Mouse (Mus musculus) C2C12 (cell line): Measurements from ENCODE around the gene Chaf1b.

Experiments
- CEBPB ChIP-seq: IDR thresholded peaks from one replicate; pipeline ENCODE4 v1.6.1; 2011; ENCODE audit warnings: low read depth, mild to moderate bottlenecking, control low read depth, moderate library complexity
- CTCF ChIP-seq: IDR thresholded peaks from one replicate; pipeline ENCODE4 v1.5.1; 2011; ENCODE audit not compliant: control insufficient read depth, insufficient read depth, insufficient read length
- MAX ChIP-seq: IDR thresholded peaks from one replicate; pipeline ENCODE4 v1.6.1; 2011; ENCODE audit warnings: mild to moderate bottlenecking, control low read depth
- USF1 ChIP-seq: IDR thresholded peaks from one replicate; pipeline ENCODE4 v1.6.1; 2011; ENCODE audit warnings: low read depth, mild to moderate bottlenecking, control low read depth, moderate library complexity

- TF ChIP-seq CTCF: no peak
- TF ChIP-seq MAX: no peak
- TF ChIP-seq CEBPB: no peak
- no peak for TF ChIP-seq USF1
Measured at GRCm38 (mm10) chr16:93923788-93924187, 40.1 kb downstream of the Chaf1b start.
